Mouse (Mus musculus) common myeloid progenitor, adult 5-6 weeks (primary cell): ENCODE results near the gene Man2a2. TPM values are rescaled to one million over a fixed set of nuclear protein-coding genes. Genes with fewer than 3 reads are reported as not detected.

ENCODE experiments used
- ATAC-seq: replicated peaks from 2 replicates; pipeline ENCODE4 v1.8.0; 2016; ENCODE audit warnings: low read depth, mild to moderate bottlenecking, moderate TSS enrichment, inconsistent platforms; ENCODE audit not compliant: poor library complexity, severe bottlenecking
- total RNA-seq: library from RNA; stranded (forward); fragments of 200-1000, 187-1606 nt; gene quantifications from 2 replicates; pipeline ENCODE4 v1.2.3, GENCODE M21; 2017

Gene Man2a2
- total RNA-seq, 1 experiment from 2014 or later = 36.1 TPM

GRCm38 (mm10) chr7:80373352-80373751 lies 2.2 kb upstream of the Man2a2 start:
- ATAC-seq = no peak

- no peak for ATAC-seq
These were observed 1.5 kb upstream of the Man2a2 start for GRCm38 (mm10) chr7:80372667-80373066.

GRCm38 (mm10) chr7:80372166-80372565 lies 991 bp upstream of the Man2a2 start:
- ATAC-seq = no peak

GRCm38 (mm10) chr7:80370649-80371040 lies 530 bp downstream of the Man2a2 start:
- peak; percentile 37 for ATAC-seq

DNA sequence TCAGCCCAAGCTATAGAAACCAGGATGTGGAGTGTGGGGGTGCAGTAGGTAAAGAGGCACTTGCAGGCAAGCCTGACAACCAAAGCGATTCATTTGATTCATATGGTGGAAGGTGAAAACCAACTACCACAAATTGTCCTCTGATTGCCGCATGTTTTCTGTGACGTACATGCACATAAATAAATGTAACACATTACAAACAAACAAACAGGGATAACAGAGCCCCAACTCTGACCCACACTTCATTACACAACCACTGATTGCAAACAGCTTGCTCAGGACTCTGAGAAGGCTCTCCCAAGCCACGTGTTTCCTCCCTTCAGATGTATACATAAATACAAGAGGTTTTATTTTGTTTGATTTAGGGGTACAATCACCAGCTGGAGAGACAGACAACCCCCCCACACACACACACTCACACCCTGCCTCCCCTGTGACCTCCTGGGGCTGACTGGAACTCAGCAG lies 1.2 kb downstream of the Man2a2 start:
- ATAC-seq = no peak

DNA sequence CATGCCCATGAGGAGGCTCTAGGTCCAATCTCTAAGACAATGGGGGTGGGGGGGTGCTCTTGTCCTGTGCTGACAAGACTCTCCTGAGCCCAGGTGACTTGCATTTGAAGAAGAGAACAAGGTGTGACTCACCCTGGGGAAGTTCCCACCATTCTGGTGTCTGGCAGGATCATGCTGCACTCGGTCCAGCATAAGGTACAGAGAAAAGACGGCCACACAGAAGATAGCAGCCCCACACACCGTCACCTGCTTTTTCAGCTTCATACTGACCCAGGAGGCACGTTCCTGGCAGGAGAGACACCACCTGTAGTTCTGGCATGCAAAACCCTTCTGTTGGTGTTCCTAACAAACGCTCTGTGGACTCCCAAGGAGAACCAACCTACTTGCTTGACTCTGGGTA lies 1.7 kb downstream of the Man2a2 start:
- ATAC-seq = no peak

DNA sequence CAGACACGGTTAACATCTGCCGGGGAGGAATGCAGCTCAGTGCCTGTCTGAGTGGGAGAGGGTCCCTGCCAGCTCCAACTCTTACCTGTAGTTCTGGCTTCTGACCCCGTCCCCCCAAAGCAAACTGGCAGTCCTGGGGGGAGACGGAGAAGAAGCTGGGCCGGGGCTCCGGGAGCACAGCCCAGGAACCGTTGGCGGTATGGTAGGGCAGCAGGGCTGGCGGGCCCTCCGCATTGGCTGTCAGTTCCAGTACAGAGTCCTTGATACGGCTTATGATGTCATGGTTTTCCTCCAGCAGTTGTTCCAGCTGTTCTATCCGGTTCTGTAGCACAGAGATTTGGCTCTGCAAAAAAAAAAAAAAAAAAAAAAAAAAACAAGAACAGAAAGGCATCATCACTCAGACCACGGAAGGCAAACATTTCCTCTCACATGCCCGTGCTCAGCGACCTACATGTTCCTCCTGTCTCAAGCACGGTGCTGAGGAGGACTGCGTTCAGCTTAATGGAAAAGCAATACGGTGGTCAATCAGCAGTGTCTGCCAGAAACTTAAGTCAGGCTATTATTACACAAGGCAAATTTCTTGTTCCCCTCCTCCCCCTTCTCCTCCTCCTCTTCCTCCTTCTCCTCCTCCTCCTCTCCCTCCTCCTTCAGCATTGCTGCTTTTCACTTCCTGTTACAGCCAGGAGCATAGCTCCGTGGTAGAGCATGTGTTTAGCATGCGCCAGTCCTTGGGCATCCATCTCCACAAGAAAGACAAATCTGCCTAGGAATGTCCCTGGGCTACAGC lies 2.3 kb downstream of the Man2a2 start:
- ATAC-seq = peak; percentile 60

- ATAC-seq = no peak
These were observed 3.2 kb downstream of the Man2a2 start for GRCm38 (mm10) chr7:80368009-80368408.

- ATAC-seq = no peak
These were observed 3.9 kb downstream of the Man2a2 start for GRCm38 (mm10) chr7:80367232-80367631.

DNA sequence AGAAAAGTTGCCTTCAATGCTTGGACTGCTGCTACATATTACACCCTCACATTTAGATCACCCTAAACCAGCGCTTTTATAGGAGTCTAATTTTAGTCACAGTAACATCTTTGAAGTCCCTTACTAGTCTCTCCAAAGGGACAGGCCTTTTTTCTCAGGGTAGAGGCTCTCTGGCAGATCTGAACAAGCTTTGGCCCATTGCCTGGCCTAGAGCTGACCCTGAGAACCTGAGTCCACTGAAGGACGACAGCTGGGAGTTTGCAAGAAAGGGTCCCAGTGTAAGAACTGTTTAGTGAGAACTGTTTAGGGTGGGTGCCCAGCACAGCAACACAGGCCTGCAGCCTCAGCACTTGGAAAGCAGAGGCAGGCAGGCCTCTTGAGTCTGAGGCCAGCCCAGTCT lies 5.4 kb downstream of the Man2a2 start:
- ATAC-seq = no peak

GRCm38 (mm10) chr7:80360435-80360834 lies 10.7 kb downstream of the Man2a2 start:
- ATAC-seq = no peak

GRCm38 (mm10) chr7:80358039-80358438 lies 13.1 kb downstream of the Man2a2 start:
- ATAC-seq = no peak

DNA sequence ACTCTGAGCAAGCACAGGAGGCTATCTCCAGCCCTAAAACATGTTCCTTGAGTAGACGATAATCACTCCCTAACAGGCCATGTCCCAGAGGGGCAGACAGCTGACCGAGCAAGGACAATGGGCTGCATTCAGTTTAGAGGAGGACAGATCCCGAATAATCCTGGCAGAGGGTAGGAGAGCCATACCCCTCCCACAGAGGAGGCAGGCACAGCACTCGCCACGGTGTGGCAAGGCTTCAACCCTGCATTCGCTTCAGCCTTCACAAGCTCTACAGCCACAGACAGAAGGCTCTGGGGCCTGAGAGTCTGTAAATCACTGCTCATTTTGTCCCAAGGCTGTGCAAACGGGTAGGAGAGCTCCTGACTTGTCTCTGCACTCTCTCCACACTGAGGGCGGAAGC lies 14.0 kb downstream of the Man2a2 start:
- no peak for ATAC-seq

DNA sequence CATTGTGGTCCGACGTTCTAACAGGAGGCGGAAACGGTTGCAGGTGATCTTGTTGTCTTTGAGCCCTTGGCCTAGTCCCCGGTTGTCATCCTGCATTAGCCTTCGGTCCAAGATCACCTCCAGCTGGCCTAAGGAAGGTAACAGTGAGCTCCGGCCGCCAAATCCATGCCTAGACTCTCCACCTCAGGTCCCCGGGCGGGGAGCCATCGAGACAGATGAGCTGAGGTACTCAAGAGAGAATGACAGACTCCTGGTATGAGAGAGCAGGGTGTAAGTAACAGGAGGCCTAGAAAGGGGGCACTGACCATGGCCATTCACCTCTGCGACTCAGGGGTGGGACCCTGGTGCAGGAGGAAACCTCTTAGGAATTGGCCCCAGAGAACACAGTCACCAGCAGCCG lies 14.8 kb downstream of the Man2a2 start:
- ATAC-seq = no peak

GRCm38 (mm10) chr7:80352920-80353319 lies 18.3 kb downstream of the Man2a2 start:
- ATAC-seq = no peak

GRCm38 (mm10) chr7:80350808-80351207 lies 20.4 kb downstream of the Man2a2 start:
- ATAC-seq = peak; percentile 31; the same call in 1 of the 2 replicates

DNA sequence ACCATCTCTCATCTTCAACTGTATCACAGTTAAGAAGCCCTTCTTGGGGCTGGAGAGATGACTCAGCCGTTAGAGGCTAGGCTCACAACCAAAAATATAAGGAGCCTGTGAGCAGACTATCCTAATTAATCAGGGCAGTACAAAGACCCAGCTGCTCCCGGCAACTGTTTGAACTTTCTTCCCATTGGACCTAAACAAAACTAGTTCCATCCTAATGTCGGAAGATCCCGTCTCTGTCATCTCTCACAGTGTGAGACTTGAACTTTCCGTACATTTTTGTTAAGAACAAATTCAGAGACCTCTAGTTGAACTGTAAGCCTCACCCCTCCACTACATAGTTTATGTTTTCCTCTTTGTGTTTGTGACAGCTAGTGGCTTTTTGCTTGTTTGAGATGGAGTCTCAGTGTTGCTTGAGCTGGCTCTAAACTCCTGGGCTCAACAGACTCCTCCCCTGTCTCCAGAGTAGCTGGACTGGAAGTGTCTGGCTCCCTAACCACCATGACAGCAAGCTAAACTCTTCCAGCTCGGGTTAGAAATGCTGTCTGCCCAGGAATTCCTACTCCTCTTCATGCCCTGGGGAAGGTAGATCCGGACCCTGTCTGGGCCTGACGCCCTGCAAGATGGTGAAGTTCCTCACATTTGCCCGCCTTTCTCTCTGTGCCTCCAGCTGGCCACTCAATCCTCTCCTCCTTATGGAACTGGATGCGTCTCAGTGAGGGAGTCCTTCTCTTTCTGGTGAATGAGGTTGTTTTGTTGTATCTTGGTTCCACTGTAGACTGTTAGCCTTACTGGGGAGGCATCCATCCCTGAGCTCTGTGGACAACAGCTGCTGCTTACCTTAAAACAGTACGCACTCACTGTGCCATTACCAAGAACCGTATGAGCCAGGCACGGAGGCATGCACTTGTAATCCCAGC lies 23.2 kb downstream of the Man2a2 start:
- no peak for ATAC-seq

DNA sequence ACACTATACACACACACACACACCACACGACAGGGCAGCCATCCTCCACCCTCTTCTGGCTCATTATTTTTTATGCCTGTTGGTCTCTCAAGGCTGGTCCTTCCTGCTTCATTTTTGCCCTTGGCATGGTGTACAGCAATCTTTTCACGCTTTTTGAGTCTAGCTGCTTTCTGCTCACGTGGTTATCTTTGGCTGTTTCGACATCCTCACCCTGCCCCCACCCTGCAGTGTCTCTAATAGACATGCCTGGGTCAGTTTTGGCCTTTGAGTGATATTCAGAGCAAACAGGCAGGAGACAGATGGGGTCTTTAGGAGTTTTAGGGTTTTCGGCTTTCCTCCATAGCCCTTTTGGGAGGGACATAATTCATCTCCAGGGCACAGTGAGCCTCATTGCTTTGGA lies 24.3 kb downstream of the Man2a2 start:
- no peak for ATAC-seq

GRCm38 (mm10) chr7:80346173-80346572 lies 25.0 kb downstream of the Man2a2 start:
- ATAC-seq = no peak

GRCm38 (mm10) chr7:80343270-80344018 lies 27.7 kb downstream of the Man2a2 start:
- no peak for ATAC-seq
